Mouse (Mus musculus): ENCODE results near the gene Trim37.

DNA sequence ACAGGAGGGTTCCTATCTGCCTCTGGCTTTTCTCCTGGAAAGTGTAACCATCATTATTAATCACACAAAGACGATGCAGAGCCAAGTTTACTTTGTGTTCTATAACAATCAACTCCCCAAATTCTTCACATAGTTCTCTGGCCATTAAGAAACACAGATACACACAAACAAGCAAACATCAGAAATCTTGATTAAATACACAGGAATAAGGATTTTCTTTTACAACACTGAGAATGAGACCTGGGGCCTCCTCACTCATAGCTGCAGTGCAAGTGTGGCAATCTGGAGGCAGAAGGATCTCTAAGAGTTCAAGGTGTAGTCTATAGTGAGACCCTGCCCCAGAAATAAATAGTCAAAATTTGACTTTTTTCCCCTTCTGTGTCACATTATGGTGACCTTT, 43.2 kb upstream of the Trim37 start:
- TF ChIP-seq CTCF (conservative IDR thresholded peaks at IDR 0.05 in 1 of 2, IDR thresholded peaks at IDR 0.05 in 1 of 2; ENCODE audit: low read depth in 2 of 2, low read length in 2 of 2) (no peak), NRF1 (IDR thresholded peaks at IDR 0.05; ENCODE audit: low read depth, low read length) (no peak), CHD2 (IDR thresholded peaks at IDR 0.05; ENCODE audit: low read length) (no peak), USF1 (IDR thresholded peaks at IDR 0.05; ENCODE audit: low read depth, low read length) (no peak), ZMIZ1 (IDR thresholded peaks at IDR 0.05; ENCODE audit: low read depth, low read length) (no peak), POLR2A (IDR thresholded peaks at IDR 0.05; ENCODE audit: low read depth, low read length) (no peak), E2F4 (IDR thresholded peaks at IDR 0.05; ENCODE audit: insufficient replicate concordance, low read depth, low read length) (no peak), MAZ (IDR thresholded peaks at IDR 0.05; ENCODE audit: low read depth, low read length) (no peak), GABPA (IDR thresholded peaks at IDR 0.05; ENCODE audit: insufficient replicate concordance, low read depth, low read length) (no peak), CHD1 (IDR thresholded peaks at IDR 0.05; ENCODE audit: low read depth, low read length) (no peak), MAX (IDR thresholded peaks at IDR 0.05; ENCODE audit: low read length) (no peak), NELFE (IDR thresholded peaks at IDR 0.05; ENCODE audit: low read depth, low read length) (no peak)

Measured in CH12.LX (cell line).